Mouse (Mus musculus): ENCODE data around the gene Arl6ip6. TPM values are rescaled to one million over a fixed set of nuclear protein-coding genes. Genes with fewer than 3 reads are reported as not detected.

The Arl6ip6 gene
- polyA plus RNA-seq, 1 experiment from 2014 or later, result 72.2 TPM

DNA sequence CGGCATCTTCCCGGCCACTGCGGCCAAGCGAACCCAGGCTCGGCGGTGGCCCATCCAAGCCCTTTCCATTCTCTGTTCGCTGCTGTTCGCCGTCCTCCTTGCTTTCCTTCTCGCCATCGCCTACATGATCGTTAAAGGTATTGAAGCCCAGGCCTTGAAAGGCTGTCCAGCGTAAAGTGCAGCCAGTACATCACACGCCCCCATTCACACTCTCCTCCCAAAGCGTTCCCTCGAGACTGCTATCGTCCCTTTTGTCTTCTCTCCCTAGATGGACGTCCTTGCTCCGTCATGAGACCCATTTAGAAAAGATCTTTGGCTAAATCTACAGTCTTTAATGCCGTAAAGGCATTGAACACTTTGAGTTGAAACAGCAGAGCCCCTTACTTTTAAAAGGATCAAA, 860 bp downstream of the Arl6ip6 start:
- peak overlapping the region; percentile 91 for H3K27ac ChIP-seq (replicated peaks; ENCODE audit: low read depth, low read length)
- ATAC-seq (replicated peaks; ENCODE audit: insufficient number of reproducible peaks, low FRiP score, low TSS enrichment, low read depth), result no peak
- no peaks in the 10 kb centered on the region for H3K27me3 ChIP-seq (ENCODE audit: control insufficient read depth, insufficient read depth, low read length)
- under 1% methylated on average over 20 of the region's 20 CpGs for WGBS
- peak; percentile 28 for DNase-seq (ENCODE audit: low spot score)
- peak overlapping the region; percentile 86 for H3K9ac ChIP-seq (replicated peaks; ENCODE audit: low read length)
- H3K4me3 ChIP-seq (ENCODE audit: low read depth, low read length), result peak overlapping the region; percentile 83
- H3K36me3 ChIP-seq (replicated peaks; ENCODE audit: control insufficient read depth, insufficient read depth, low read depth, low read length), result peaks cover 2% of the 10 kb centered on the region; the same call in 1 of the 2 replicates
- H3K4me2 ChIP-seq (ENCODE audit: low read depth, low read length), result peak overlapping the region; percentile 57
- peaks cover 2% of the 10 kb centered on the region; the same call in 1 of the 2 replicates for H3K4me1 ChIP-seq (ENCODE audit: control insufficient read depth, insufficient read depth, low read length)
- no peaks in the 10 kb centered on the region for H3K9me3 ChIP-seq (replicated peaks; ENCODE audit: control insufficient read depth, low read length)

DNA sequence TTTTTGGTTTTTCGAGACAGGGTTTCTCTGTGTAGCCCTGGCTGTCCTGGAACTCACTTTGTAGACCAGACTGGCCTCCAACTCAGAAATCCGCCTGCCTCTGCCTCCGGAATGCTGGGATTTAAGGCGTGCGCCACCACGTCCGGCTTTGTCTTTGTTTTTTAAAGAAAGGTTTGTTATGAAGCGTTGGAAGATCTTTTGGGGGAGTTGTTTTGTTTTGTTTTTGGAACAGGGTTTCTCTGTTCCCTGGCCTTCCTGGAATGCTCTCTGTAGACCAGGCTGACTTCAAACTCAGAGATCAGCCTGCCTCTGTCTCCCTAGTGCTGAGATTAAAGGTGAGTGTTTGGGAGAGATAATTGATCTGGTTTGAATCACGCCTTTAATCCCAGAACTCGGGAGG, 4.9 kb downstream of the Arl6ip6 start:
- H3K4me2 ChIP-seq (ENCODE audit: low read depth, low read length), result no peak overlapping the region
- WGBS, result 95% methylated on average over 10 of the region's 10 CpGs
- no peaks in the 10 kb centered on the region for H3K4me1 ChIP-seq (ENCODE audit: control insufficient read depth, insufficient read depth, low read length)
- H3K27me3 ChIP-seq (ENCODE audit: control insufficient read depth, insufficient read depth, low read length), result no peaks in the 10 kb centered on the region
- DNase-seq (ENCODE audit: low spot score) (no peak), ATAC-seq (replicated peaks; ENCODE audit: insufficient number of reproducible peaks, low FRiP score, low TSS enrichment, low read depth) (no peak)
- H3K9ac ChIP-seq (replicated peaks; ENCODE audit: low read length), result no peak overlapping the region
- H3K9me3 ChIP-seq (replicated peaks; ENCODE audit: control insufficient read depth, low read length), result no peaks in the 10 kb centered on the region
- H3K27ac ChIP-seq (replicated peaks; ENCODE audit: low read depth, low read length), result no peak overlapping the region
- H3K4me3 ChIP-seq (ENCODE audit: low read depth, low read length), result no peak overlapping the region
- H3K36me3 ChIP-seq (replicated peaks; ENCODE audit: control insufficient read depth, insufficient read depth, low read depth, low read length), result peaks cover 2% of the 10 kb centered on the region; the same call in 1 of the 2 replicates

DNA sequence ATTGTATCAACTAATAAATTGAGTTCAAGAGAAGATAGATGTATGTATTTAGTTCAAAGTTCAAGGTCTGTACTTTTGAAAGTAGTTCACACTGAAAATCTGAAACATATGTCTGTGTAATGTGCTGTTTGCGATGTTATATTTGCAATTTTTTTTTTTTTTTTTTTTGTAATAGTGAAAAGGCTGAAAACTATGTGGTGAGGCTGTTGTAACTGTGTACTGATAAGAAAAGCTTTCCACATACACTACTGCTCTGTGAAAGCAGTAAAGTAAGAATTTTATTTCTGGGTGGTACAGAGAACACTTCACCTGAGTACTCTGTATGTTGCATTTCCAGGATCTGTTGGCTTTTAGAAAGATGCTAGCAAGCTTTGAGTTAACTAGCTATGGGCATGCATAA, 7.7 kb downstream of the Arl6ip6 start:
- H3K9me3 ChIP-seq (replicated peaks; ENCODE audit: control insufficient read depth, low read length), result no peaks in the 10 kb centered on the region
- H3K4me1 ChIP-seq (ENCODE audit: control insufficient read depth, insufficient read depth, low read length), result no peaks in the 10 kb centered on the region
- DNase-seq (ENCODE audit: low spot score) (no peak), ATAC-seq (replicated peaks; ENCODE audit: insufficient number of reproducible peaks, low FRiP score, low TSS enrichment, low read depth) (no peak)
- peaks cover 2% of the 10 kb centered on the region; the same call in 1 of the 2 replicates for H3K36me3 ChIP-seq (replicated peaks; ENCODE audit: control insufficient read depth, insufficient read depth, low read depth, low read length)
- no peak overlapping the region for H3K9ac ChIP-seq (replicated peaks; ENCODE audit: low read length)
- H3K27ac ChIP-seq (replicated peaks; ENCODE audit: low read depth, low read length), result no peak overlapping the region
- WGBS, result 90% methylated on average over 1 of the region's 1 CpGs
- no peak overlapping the region for H3K4me2 ChIP-seq (ENCODE audit: low read depth, low read length)
- H3K27me3 ChIP-seq (ENCODE audit: control insufficient read depth, insufficient read depth, low read length), result no peaks in the 10 kb centered on the region
- H3K4me3 ChIP-seq (ENCODE audit: low read depth, low read length), result no peak overlapping the region

DNA sequence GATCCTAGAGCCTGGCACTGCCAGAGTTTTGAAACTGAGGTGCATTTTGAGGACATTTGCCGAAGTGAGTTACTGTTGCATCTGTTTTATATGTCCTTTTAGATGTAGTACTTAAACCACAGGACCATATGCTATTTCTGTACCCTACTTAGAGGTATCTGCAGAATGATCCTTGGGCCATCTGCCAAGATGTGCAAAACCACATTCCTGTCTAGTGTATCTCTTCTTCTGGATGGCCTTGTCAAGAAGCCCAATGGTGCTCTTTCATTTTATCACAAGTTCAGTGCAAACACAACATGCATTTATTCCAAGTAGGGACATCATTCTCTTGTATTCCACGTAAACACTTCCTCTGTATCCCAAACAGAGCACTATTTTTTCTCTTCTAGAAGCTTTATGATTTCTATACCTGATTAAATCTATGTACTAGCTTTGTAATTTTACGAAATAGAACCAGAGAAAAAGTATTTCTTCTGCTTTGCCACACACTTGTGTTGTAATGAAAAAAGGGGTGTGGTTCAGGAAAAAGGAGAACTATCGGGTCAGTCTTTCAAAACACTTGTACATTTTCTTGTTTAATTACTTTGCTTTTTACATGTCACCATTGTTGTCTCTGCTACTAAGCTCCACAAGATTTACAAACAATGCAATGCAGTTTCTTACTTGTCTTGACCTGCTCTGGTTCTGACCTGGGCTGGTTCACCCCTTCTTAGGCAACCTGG, 8.8 kb downstream of the Arl6ip6 start:
- Histone ChIP-seq H3K9ac (replicated peaks; ENCODE audit: low read length) (no peak overlapping the region), H3K27ac (replicated peaks; ENCODE audit: low read depth, low read length) (no peak overlapping the region), H3K4me2 (ENCODE audit: low read depth, low read length) (no peak overlapping the region), H3K36me3 (replicated peaks; ENCODE audit: control insufficient read depth, insufficient read depth, low read depth, low read length) (peaks cover 2% of the 10 kb centered on the region; the same call in 1 of the 2 replicates), H3K4me1 (ENCODE audit: control insufficient read depth, insufficient read depth, low read length) (no peaks in the 10 kb centered on the region), H3K27me3 (ENCODE audit: control insufficient read depth, insufficient read depth, low read length) (no peaks in the 10 kb centered on the region), H3K4me3 (ENCODE audit: low read depth, low read length) (no peak overlapping the region), H3K9me3 (replicated peaks; ENCODE audit: control insufficient read depth, low read length) (no peaks in the 10 kb centered on the region)
- DNase-seq (ENCODE audit: low spot score), result no peak
- ATAC-seq (replicated peaks; ENCODE audit: insufficient number of reproducible peaks, low FRiP score, low TSS enrichment, low read depth), result no peak
- 93% methylated on average over 4 of the region's 4 CpGs for WGBS

DNA sequence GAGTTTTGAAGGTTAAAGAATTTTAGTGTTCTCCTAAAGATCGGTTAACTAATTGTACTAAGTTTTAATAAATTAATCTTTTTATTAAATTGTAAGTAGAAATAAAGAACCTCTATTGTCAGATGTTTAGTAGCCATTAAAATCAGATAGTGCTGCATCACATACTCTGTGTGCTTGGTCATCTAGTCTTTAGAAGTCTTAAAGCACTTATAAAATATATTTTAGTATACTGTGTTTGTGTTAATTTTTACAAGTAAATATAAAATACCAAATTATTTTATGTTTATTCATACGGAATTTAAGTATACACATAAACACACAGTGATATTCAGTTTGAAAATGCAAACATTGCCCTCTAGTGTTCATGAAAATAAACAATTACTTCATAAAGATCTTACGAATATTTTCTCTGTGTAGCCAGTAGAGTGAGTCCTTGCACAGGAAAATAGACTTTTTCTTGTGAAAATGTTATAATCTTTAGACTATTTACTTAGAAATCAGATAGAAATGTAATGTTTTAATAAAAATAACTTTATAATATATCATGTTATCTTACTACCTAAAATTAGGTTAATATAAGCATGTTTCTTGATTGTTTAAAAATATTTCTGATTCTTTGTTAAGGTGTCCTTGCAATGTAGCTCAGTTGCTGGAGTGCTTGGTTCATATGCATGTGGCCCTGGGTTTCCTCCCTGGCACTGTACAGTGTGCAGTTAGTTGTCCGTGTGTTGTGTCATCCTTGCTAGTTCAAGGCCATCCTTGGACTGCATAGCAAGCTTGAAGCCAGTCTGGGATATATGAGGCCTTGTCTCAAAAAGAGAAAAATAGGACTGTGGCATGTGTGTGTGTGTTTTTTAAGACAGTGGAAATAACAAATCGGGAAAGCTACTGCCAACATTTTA, 13.1 kb downstream of the Arl6ip6 start:
- H3K4me1 ChIP-seq (ENCODE audit: control insufficient read depth, insufficient read depth, low read length), result no peaks in the 10 kb centered on the region
- WGBS, result 76% methylated on average over 5 of the region's 5 CpGs
- ATAC-seq (replicated peaks; ENCODE audit: insufficient number of reproducible peaks, low FRiP score, low TSS enrichment, low read depth) (no peak), DNase-seq (ENCODE audit: low spot score) (peak; percentile 57)
- H3K36me3 ChIP-seq (replicated peaks; ENCODE audit: control insufficient read depth, insufficient read depth, low read depth, low read length), result no peaks in the 10 kb centered on the region
- no peaks in the 10 kb centered on the region for H3K9me3 ChIP-seq (replicated peaks; ENCODE audit: control insufficient read depth, low read length)
- H3K9ac ChIP-seq (replicated peaks; ENCODE audit: low read length), result no peak overlapping the region
- H3K27ac ChIP-seq (replicated peaks; ENCODE audit: low read depth, low read length), result no peak overlapping the region
- H3K4me3 ChIP-seq (ENCODE audit: low read depth, low read length), result no peak overlapping the region
- no peak overlapping the region for H3K4me2 ChIP-seq (ENCODE audit: low read depth, low read length)
- H3K27me3 ChIP-seq (ENCODE audit: control insufficient read depth, insufficient read depth, low read length), result no peaks in the 10 kb centered on the region

DNA sequence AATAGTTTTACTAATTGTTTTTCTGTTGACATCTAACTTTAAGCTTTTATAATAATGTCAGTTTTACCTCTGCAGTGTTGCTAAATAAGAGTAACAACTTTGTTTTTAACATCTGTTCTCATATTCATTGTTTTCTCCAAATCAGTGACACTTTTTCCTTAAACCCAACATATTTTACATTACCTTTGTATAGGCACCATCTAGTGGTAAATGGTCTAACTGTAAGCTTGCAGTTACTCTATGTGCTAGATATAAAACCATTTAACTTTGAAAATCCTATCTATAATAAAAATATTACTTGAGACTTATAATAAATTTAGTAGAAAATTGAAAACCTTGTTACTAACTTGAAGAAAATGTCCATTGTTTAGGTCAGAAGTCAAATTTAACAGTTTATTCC, 15.2 kb downstream of the Arl6ip6 start:
- ATAC-seq (replicated peaks; ENCODE audit: insufficient number of reproducible peaks, low FRiP score, low TSS enrichment, low read depth) (no peak), DNase-seq (ENCODE audit: low spot score) (no peak)
- H3K27me3 ChIP-seq (ENCODE audit: control insufficient read depth, insufficient read depth, low read length), result no peaks in the 10 kb centered on the region
- no peak overlapping the region for H3K9ac ChIP-seq (replicated peaks; ENCODE audit: low read length)
- H3K4me3 ChIP-seq (ENCODE audit: low read depth, low read length), result no peak overlapping the region
- H3K4me2 ChIP-seq (ENCODE audit: low read depth, low read length), result no peak overlapping the region
- H3K9me3 ChIP-seq (replicated peaks; ENCODE audit: control insufficient read depth, low read length), result no peaks in the 10 kb centered on the region
- H3K36me3 ChIP-seq (replicated peaks; ENCODE audit: control insufficient read depth, insufficient read depth, low read depth, low read length), result peaks cover 3% of the 10 kb centered on the region
- no peak overlapping the region for H3K27ac ChIP-seq (replicated peaks; ENCODE audit: low read depth, low read length)
- H3K4me1 ChIP-seq (ENCODE audit: control insufficient read depth, insufficient read depth, low read length), result no peaks in the 10 kb centered on the region

DNA sequence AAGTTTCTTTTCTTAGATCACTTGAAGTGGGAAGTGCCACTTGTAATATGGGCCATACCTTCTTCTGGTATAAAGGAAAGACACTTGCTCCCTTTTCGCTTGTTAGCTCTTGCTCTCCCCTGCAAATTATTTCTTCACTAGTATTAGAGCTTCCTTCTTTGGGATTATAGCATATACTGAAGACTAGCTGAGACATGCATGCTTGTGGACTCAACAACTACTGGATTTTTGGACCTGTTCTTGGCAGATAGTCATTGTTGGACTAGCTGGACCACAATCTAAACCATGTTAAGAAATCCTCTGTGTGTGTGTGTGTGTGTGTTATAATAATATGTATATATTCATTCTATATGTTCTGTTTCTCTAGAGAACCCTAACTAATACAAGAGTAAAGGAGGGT, 22.0 kb downstream of the Arl6ip6 start:
- WGBS, result 95% methylated on average over 1 of the region's 1 CpGs
- no peak overlapping the region for H3K27ac ChIP-seq (replicated peaks; ENCODE audit: low read depth, low read length)
- no peak overlapping the region for H3K4me3 ChIP-seq (ENCODE audit: low read depth, low read length)
- DNase-seq (ENCODE audit: low spot score), result no peak
- ATAC-seq (replicated peaks; ENCODE audit: insufficient number of reproducible peaks, low FRiP score, low TSS enrichment, low read depth), result no peak
- no peak overlapping the region for H3K4me2 ChIP-seq (ENCODE audit: low read depth, low read length)
- no peaks in the 10 kb centered on the region for H3K4me1 ChIP-seq (ENCODE audit: control insufficient read depth, insufficient read depth, low read length)
- H3K9me3 ChIP-seq (replicated peaks; ENCODE audit: control insufficient read depth, low read length), result no peaks in the 10 kb centered on the region
- H3K27me3 ChIP-seq (ENCODE audit: control insufficient read depth, insufficient read depth, low read length), result no peaks in the 10 kb centered on the region
- H3K9ac ChIP-seq (replicated peaks; ENCODE audit: low read length), result no peak overlapping the region
- H3K36me3 ChIP-seq (replicated peaks; ENCODE audit: control insufficient read depth, insufficient read depth, low read depth, low read length), result peaks cover 3% of the 10 kb centered on the region

DNA sequence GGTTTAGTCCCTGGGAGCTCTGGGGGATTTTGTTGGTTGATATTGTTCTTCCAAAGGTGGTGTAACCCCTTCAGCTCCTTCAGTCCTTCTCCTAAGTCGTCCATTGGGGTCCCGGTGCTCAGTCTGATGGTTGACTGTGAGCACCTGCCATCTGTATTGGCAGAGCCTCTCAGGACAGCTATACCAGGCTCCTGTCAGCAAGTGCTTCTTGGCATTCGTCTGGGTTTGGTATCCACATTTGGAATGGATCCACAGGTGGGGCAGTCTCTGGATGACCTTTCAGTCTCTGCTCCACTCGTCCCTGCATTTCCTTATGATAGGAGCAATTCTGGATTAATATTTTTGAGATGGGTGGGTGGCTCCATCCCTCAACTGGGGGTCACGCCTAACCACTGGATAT, 30.7 kb downstream of the Arl6ip6 start:
- ATAC-seq (replicated peaks; ENCODE audit: insufficient number of reproducible peaks, low FRiP score, low TSS enrichment, low read depth), result no peak
- H3K9me3 ChIP-seq (replicated peaks; ENCODE audit: control insufficient read depth, low read length), result no peaks in the 10 kb centered on the region
- DNase-seq (ENCODE audit: low spot score), result no peak
- H3K4me1 ChIP-seq (ENCODE audit: control insufficient read depth, insufficient read depth, low read length), result no peaks in the 10 kb centered on the region
- H3K4me2 ChIP-seq (ENCODE audit: low read depth, low read length), result no peak overlapping the region
- H3K9ac ChIP-seq (replicated peaks; ENCODE audit: low read length), result no peak overlapping the region
- 86% methylated on average over 5 of the region's 5 CpGs for WGBS
- H3K36me3 ChIP-seq (replicated peaks; ENCODE audit: control insufficient read depth, insufficient read depth, low read depth, low read length), result no peaks in the 10 kb centered on the region
- H3K4me3 ChIP-seq (ENCODE audit: low read depth, low read length), result no peak overlapping the region
- no peak overlapping the region for H3K27ac ChIP-seq (replicated peaks; ENCODE audit: low read depth, low read length)
- H3K27me3 ChIP-seq (ENCODE audit: control insufficient read depth, insufficient read depth, low read length), result no peaks in the 10 kb centered on the region

Measured in embryonic facial prominence, embryonic 11.5 days (tissue).